Mouse (Mus musculus) bone marrow, adult 2 months (tissue): ENCODE measurements around the gene Hivep1.

Experiments
- CTCF ChIP-seq: fragments of 200-500 bp; IDR thresholded peaks from 2 replicates; pipeline ENCODE4 v1.5.1; 2011; ENCODE audit warnings: low read length, control low read depth; ENCODE audit not compliant: control insufficient read depth, insufficient read depth
- POLR2A ChIP-seq: fragments of 200-500 bp; IDR thresholded peaks from 2 replicates; pipeline ENCODE4 v1.6.1; 2011; ENCODE audit warnings: low read depth, mild to moderate bottlenecking, control low read depth, low read length, borderline replicate concordance; ENCODE audit not compliant: control insufficient read depth

- TF ChIP-seq CTCF (no peak), POLR2A (no peak)
These were observed 141.2 kb downstream of the Hivep1 start for GRCm38 (mm10) chr13:42193016-42193415.
